ENCODE assay signal across 8 mouse cellular contexts in genomic region chr17:24251320-24252069, GRCm38 (mm10). TPM values are rescaled to one million over a fixed set of nuclear protein-coding genes. Genes with fewer than 3 reads are reported as not detected.
DNase-seq lines count a peak whose midpoint lies in the region; ATAC-seq lines count a peak whose summit lies in the region.

Gene Ccnf, minus strand, starts transcription at chr17:24251484.

- no peaks in the 10 kb centered on the region for H3K36me3 ChIP-seq in hindbrain, embryonic 16.5 days (ENCODE audit: control insufficient read depth, insufficient read depth, low read length)
- H3K36me3 ChIP-seq in macrophage (ENCODE audit: inconsistent target) = no peaks in the 10 kb centered on the region

- peak; percentile 100 for ATAC-seq in hindbrain, embryonic 16.5 days

- no peaks in the 10 kb centered on the region for H3K27me3 ChIP-seq in hindbrain, embryonic 16.5 days (replicated peaks; ENCODE audit: control insufficient read depth, insufficient read depth, low read length)

- H3K9ac ChIP-seq in hindbrain, embryonic 16.5 days (ENCODE audit: low read depth, low read length) = peak within 1 kb of the TSS; percentile 77

- H3K4me1 ChIP-seq in hindbrain, embryonic 16.5 days (ENCODE audit: control insufficient read depth, insufficient read depth, low read depth, low read length) = peaks cover 15% of the 10 kb centered on the region

- WGBS in hindbrain, embryonic 16.5 days = under 1% methylated on average over 48 of the region's 48 CpGs
- under 1% methylated on average over 47 of the region's 48 CpGs for WGBS in macrophage (ENCODE audit: missing documents)

- peak within 1 kb of the TSS; percentile 72 for H3K4me3 ChIP-seq in hindbrain, embryonic 16.5 days (ENCODE audit: low read length)
- H3K4me3 ChIP-seq in macrophage (ENCODE audit: inconsistent target) = peak within 1 kb of the TSS; percentile 86

- peak within 1 kb of the TSS; percentile 67 for H3K27ac ChIP-seq in hindbrain, embryonic 16.5 days (ENCODE audit: low read depth, low read length)
- H3K27ac ChIP-seq in macrophage = peak within 1 kb of the TSS; percentile 89

- H3K4me2 ChIP-seq in hindbrain, embryonic 16.5 days (ENCODE audit: low read length) = peak within 1 kb of the TSS; percentile 93

- H3K9me3 ChIP-seq in hindbrain, embryonic 16.5 days (ENCODE audit: control insufficient read depth, low read length) = no peaks in the 10 kb centered on the region

- DNase-seq in WW6 (ENCODE audit: low read depth, low spot score) = peak; percentile 96
- peak; percentile 79 to 96 for DNase-seq in cerebellum, postnatal 4 days (ENCODE audit: low spot score in 2 of 2)
- peak; percentile 98 for DNase-seq in gastrocnemius, adult 18-20 months (ENCODE audit: low spot score)
- peak; percentile 91 to 96 for DNase-seq in left cerebral cortex, adult 18-20 months (ENCODE audit: low spot score in 2 of 2)
- DNase-seq in right cerebral cortex, adult 18-20 months = peak; percentile 98
- peak; percentile 77 for DNase-seq in urinary bladder, postnatal 10 days (ENCODE audit: low spot score)

- peaks cover 42% of the 10 kb centered on the region for H3K79me2 ChIP-seq in macrophage (ENCODE audit: inconsistent target)

RNA-seq across cellular contexts. Expression of gene Ccnf, which starts in this region (rescaled TPM):
- under 1 TPM; 0.25 to 0.50 TPM for total RNA-seq in gastrocnemius, adult 18-20 months (2021)
- 14.4 and 17.6 TPM in 2 replicates for polyA plus RNA-seq in hindbrain, embryonic 16.5 days (2015; fragmentation: Nextera tagmentation; extraction: Ambion mirVana)
- total RNA-seq in left cerebral cortex, adult 18-20 months (2021) = 1 to 10 TPM; 7.1 to 8.1 TPM
- total RNA-seq in macrophage (2018; cell fraction: chromatin; rRNA removed) = 10 to 100 TPM in 14 of 26 experiments, 1 to 10 TPM in 12; 2.0 to 59.8 (median 10.3) TPM
- total RNA-seq in macrophage (2018; cell fraction: cytosol; rRNA removed) = 1 to 10 TPM in 24 of 26 experiments, under 1 TPM in 2; 0.62 to 5.2 (median 1.9) TPM
- 10 to 100 TPM in 3 of 26 experiments, 1 to 10 TPM in 23; 1.1 to 37.4 (median 6.2) TPM for total RNA-seq in macrophage (2018; cell fraction: nucleus; rRNA removed)
- 1.3 to 5.7 TPM (median 3.2 TPM) in 3 replicates for polyA plus RNA-seq in macrophage (2018)

Comparison
In these comparisons a context has a peak if more than half of its experiments do, and no peak if none do; other contexts are left out.
1. Peak in every context shown above with its lines: DNase-seq, ATAC-seq, H3K4me3 ChIP-seq and H3K27ac ChIP-seq.
2. RNA of gene Ccnf (total RNA-seq): 7.1 to 8.1 TPM in left cerebral cortex, adult 18-20 months; 0.25 to 0.50 TPM in gastrocnemius, adult 18-20 months; every median in the first group is over 4 times any median in the second.
3. Peak in DNase-seq in gastrocnemius, adult 18-20 months; RNA of the gene not detected or under 1 TPM.